In the genomic region with DNA sequence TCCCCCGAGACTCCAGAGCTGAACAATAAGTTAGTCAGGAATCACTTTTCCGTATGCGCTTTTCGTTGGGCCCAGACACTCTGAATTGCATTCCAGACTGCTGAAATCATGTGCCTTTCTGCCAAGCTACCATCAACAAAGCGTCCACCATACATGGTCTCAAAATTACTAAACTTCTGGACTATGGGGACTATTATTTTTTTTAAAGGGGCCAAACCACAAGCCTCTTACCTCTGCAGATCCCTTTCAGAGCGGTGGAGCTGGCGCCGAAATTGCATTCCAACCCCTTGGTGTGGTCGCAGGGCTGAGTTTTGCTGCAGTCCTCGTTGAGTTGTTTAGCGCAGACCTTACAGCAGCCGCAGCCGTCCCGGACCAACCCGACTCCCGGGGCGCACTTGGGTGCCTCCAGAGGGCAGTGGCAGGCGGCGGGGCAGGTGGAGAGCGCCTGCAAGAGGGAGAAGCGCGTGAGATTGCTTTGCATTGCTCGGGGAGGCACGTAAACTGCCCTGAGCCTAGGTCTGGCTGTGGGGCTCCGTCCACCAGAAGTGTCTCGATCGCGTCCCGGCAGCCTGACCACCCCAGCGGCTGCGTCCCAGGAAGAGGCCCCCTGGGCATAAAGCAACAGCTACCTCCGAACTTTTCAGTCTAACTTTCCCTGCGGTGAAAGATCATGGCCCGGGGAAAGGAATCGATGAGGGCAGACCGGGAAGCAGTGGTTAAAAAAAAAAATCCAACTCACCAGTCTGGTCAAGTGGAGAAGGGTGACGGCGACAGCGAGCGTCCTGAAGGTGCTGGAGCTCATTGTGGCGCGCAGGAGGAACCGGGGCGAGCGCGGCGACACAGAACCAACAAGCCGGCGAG, we compare ENCODE assay signal across 8 mouse cellular contexts. TPM values are rescaled to one million over a fixed set of nuclear protein-coding genes. Genes with fewer than 3 reads are reported as not detected.
DNase-seq lines count a peak whose midpoint lies in the region; ATAC-seq and TF ChIP-seq lines count a peak whose summit lies in the region.

No protein-coding gene starts in this region.

- ATAC-seq in forebrain, postnatal 0 days, result no peak
- ATAC-seq in hindbrain, embryonic 13.5 days (ENCODE audit: low FRiP score), result no peak
- no peak for ATAC-seq in neural tube, embryonic 11.5 days (ENCODE audit: insufficient read depth, low FRiP score, low TSS enrichment)

- no peaks in the 10 kb centered on the region for H3K36me3 ChIP-seq in forebrain, postnatal 0 days (ENCODE audit: insufficient read depth)
- no peaks in the 10 kb centered on the region for H3K36me3 ChIP-seq in hindbrain, embryonic 13.5 days
- H3K36me3 ChIP-seq in neural tube, embryonic 11.5 days (ENCODE audit: control insufficient read depth, insufficient read depth, low read length), result no peaks in the 10 kb centered on the region

- peak overlapping the region; percentile 82 for H3K4me2 ChIP-seq in forebrain, postnatal 0 days (ENCODE audit: low read depth)
- H3K4me2 ChIP-seq in hindbrain, embryonic 13.5 days, result peak overlapping the region; percentile 74
- peak overlapping the region; percentile 78 for H3K4me2 ChIP-seq in neural tube, embryonic 11.5 days (ENCODE audit: low read depth)

- peaks cover 21% of the 10 kb centered on the region for H3K27me3 ChIP-seq in forebrain, postnatal 0 days (ENCODE audit: insufficient read depth, low read length)
- H3K27me3 ChIP-seq in hindbrain, embryonic 13.5 days, result peaks cover 59% of the 10 kb centered on the region
- 0 out of 2 replicates have a peak, but pooled peaks cover 5% of the 10 kb centered on the region for H3K27me3 ChIP-seq in neural tube, embryonic 11.5 days (ENCODE audit: control insufficient read depth, insufficient read depth, low read length)

- peak; percentile 87 for DNase-seq in 3T3-L1 (ENCODE audit: low read depth, low spot score)
- peak; percentile 44 to 62 for DNase-seq in adrenal gland, adult 18-20 months (ENCODE audit: low spot score in 2 of 2)
- peak; percentile 39 for DNase-seq in forebrain, postnatal 0 days
- peak; percentile 55 for DNase-seq in liver
- peak; percentile 67 for DNase-seq in neural tube, embryonic 11.5 days (ENCODE audit: low spot score)
- DNase-seq in natural killer cell, adult 2 months (ENCODE audit: low spot score in 2 of 2), result no peak
- DNase-seq in thymus, postnatal 36 days, result no peak

- TF ChIP-seq CTCF in forebrain, postnatal 0 days (IDR thresholded peaks at IDR 0.05; ENCODE audit: low read depth), result peak; percentile 40; the same call in 1 of the 2 replicates

- H3K4me1 ChIP-seq in forebrain, postnatal 0 days (ENCODE audit: insufficient read depth), result peaks cover 17% of the 10 kb centered on the region
- peaks cover 68% of the 10 kb centered on the region for H3K4me1 ChIP-seq in hindbrain, embryonic 13.5 days (replicated peaks)
- H3K4me1 ChIP-seq in neural tube, embryonic 11.5 days (ENCODE audit: control insufficient read depth, insufficient read depth, low read length), result peaks cover 30% of the 10 kb centered on the region

- no peaks in the 10 kb centered on the region for H3K9me3 ChIP-seq in forebrain, postnatal 0 days (ENCODE audit: low read length)
- H3K9me3 ChIP-seq in hindbrain, embryonic 13.5 days, result no peaks in the 10 kb centered on the region
- no peaks in the 10 kb centered on the region for H3K9me3 ChIP-seq in neural tube, embryonic 11.5 days (ENCODE audit: control insufficient read depth, low read length)

- H3K9ac ChIP-seq in forebrain, postnatal 0 days, result peak overlapping the region; percentile 56
- peak overlapping the region; percentile 71 for H3K9ac ChIP-seq in hindbrain, embryonic 13.5 days
- H3K9ac ChIP-seq in neural tube, embryonic 11.5 days (ENCODE audit: low read length), result peak overlapping the region; percentile 72

- 3% methylated on average over 49 of the region's 49 CpGs for WGBS in forebrain, postnatal 0 days
- WGBS in hindbrain, embryonic 13.5 days, result under 1% methylated on average over 48 of the region's 49 CpGs
- under 1% methylated on average over 46 of the region's 49 CpGs for WGBS in neural tube, embryonic 11.5 days

- no peak overlapping the region; the same call in 1 of the 2 replicates for H3K27ac ChIP-seq in forebrain, postnatal 0 days (ENCODE audit: low read depth, low read length)
- H3K27ac ChIP-seq in hindbrain, embryonic 13.5 days, result peak overlapping the region; percentile 70
- peak overlapping the region; percentile 54 for H3K27ac ChIP-seq in neural tube, embryonic 11.5 days (ENCODE audit: low read depth, low read length)

- H3K4me3 ChIP-seq in forebrain, postnatal 0 days (ENCODE audit: low read depth, low read length), result peak overlapping the region; percentile 54
- peak overlapping the region; percentile 50 for H3K4me3 ChIP-seq in hindbrain, embryonic 13.5 days
- peak overlapping the region; percentile 58 for H3K4me3 ChIP-seq in neural tube, embryonic 11.5 days (ENCODE audit: low read depth, low read length)

RNA-seq across cellular contexts. Expression of gene Ccn1, which starts 0.6 kb away (rescaled TPM):
- total RNA-seq in adrenal gland, adult 18-20 months (2021), result 10 to 100 TPM; 12.8 to 37.4 TPM
- 8.5 and 8.9 TPM in 2 replicates for total RNA-seq in forebrain, postnatal 0 days (2014; rRNA removed)
- polyA plus RNA-seq in forebrain, postnatal 0 days (2015; fragmentation: Nextera tagmentation; extraction: Ambion mirVana), result 11.7 and 13.6 TPM in 2 replicates
- polyA plus RNA-seq in hindbrain, embryonic 13.5 days (2015; fragmentation: Nextera tagmentation; extraction: Ambion mirVana), result 10.1 and 11.2 TPM in 2 replicates
- polyA plus RNA-seq in neural tube, embryonic 11.5 days (2014; fragmentation: Nextera tagmentation; extraction: Ambion mirVana), result 30.1 and 31.7 TPM in 2 replicates

Comparison
In these comparisons a context has a peak if more than half of its experiments do, and no peak if none do; other contexts are left out.
1. DNase-seq: peak in 3T3-L1 (single experiment), adrenal gland, adult 18-20 months (2 of 2), forebrain, postnatal 0 days (single experiment), liver (single experiment) and neural tube, embryonic 11.5 days (single experiment); none in natural killer cell, adult 2 months (0 of 2) and thymus, postnatal 36 days (0 of 2).
2. Peak in every context shown above with its lines, with median percentiles within 50 percentile points of each other: H3K4me2 ChIP-seq, H3K4me3 ChIP-seq and H3K9ac ChIP-seq.